Mouse (Mus musculus) lung, postnatal 36 days (tissue): Measurements from ENCODE around the gene Flt3l.
"Not testable (repeated sequence)": the region's sequence is repeated elsewhere in the genome, so short reads cannot be mapped to it uniquely, and the experiment has no call there.

Experiments used
- DNase-seq: peaks from one replicate; pipeline ENCODE4 v3.0.0; 2022; ENCODE audit warnings: mixed read lengths

Flt3l gene

DNA sequence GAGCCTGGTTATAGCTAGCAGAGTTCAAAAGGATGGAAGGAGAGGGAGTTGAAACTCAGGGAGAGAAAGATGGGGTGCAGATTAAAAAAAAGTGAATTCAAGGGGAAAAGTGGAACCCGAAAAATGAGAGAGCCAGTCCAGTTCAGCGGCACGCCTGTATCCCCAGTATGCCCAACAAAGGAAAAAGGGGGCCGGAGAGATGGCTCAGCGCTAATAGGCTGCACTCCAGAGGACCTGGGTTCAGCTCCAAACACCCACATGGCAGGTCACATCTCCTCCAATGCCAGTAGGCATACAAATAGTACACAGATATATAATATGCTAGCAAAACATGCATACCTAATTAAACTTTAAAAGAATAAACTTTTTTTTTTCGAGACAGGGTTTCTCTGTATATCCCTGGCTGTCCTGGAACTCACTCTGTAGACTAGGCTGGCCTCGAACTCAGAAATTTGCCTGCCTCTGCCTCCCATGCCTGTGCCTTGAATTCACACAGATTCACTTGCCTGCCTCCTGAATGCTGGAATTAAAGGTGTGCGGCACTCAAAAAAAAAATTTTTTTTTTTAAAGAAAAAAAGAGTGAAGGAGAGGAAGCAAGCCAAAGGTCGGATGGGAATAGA is 26.9 kb upstream of the Flt3l start:
- no peak for DNase-seq

DNA sequence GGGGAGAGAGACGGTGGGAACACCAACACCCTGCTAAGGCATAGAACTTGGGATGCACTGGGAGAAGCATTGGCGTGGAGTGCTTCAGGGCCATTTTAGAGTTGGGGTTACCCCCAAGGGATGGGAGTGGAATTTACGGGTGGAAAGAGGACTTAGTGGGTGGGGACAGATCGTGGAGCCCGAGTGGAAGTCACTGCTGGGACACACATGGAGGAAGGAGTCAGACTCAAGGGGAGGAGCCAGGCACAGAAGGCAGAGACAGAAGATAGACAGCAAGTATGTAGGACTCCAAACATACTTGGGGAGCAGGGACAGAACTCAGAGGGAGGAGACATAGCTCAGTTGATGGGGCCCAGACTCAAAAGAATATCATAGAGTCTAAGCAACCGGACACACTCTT is 26.3 kb upstream of the Flt3l start:
- DNase-seq = no peak

DNA sequence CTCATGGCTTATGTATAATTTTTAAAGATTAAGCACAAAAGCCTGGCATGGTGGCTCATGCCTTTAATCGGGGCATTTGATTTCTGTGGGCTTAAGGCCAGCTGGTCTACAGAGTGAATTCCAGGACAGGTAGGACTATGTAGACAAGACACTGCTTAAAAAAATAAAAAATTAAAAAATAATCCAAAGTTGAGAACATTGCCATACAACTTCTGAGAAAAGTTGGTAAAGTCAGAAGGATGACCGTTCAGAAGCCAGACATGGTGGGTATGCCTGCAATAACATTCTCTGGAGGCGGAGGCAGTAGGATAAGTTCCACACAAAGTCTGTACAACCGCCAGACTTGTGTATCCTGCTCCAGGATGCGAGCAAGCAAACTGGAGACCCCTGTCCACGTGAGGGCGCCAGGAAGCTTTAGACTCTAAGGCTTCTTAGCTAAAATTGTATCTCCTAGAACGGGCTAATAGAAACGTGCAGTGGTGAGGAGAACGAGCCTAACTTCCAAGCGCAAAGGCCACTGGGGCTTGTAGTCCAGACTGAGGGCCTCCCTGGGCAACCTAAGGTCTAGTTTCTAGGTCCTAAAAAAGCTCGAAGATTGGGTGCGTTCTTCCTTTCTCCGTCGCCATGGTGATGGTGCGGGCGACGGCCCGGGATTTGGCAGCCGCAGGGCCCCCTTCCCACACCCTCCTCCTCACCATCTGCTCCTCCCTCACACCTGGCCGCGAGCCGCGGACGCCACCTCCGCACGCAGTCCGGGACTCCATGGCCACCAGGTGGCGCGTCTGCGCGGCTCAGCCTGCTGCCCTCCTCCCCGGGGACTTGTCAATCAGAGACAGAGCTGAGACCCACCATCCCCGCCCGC is 25.6 kb upstream of the Flt3l start:
- DNase-seq = peak; percentile 88

DNA sequence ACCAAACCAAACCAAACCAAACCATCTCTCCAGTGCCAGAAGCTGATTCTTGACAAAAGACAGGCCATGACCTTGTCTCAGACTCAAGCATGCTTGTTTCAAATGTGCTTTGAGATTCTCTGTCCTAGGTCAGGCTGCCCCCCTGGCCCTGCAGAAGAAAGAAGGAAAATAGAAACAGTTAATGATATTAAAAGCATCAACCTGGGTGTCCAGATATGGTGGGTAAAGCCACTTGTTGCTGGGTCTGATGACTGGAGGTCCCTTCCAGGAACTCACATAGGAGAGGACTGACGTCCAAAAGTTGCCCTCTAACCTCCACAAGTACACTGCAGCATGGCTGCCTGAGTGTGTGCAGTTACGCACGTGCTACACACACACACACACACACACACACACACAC is 24.6 kb upstream of the Flt3l start:
- no peak for DNase-seq

DNA sequence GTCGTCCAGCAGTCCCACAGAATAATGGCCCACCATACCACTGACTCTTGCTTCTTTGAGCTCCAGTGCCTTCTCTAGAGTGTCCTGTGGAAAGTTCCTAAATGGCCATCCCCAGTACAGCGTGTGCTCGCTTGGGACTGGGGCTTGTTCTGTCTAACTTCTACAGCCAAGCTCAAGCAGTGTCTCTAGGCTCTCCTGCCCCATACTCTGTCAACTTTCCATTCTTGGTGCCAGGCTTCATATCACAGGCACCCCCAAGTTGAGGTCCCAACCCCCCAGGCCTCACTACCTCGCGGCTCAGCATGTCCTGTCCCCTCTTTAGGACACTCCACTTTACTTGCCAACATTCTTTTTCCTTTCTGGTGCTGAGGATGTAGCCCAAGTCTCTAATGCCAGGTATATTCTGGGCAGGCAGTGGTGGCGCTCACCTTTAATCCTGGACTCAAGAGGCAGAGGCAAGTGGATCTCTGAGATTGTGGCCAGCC is 24.1 kb upstream of the Flt3l start:
- DNase-seq = no peak

DNA sequence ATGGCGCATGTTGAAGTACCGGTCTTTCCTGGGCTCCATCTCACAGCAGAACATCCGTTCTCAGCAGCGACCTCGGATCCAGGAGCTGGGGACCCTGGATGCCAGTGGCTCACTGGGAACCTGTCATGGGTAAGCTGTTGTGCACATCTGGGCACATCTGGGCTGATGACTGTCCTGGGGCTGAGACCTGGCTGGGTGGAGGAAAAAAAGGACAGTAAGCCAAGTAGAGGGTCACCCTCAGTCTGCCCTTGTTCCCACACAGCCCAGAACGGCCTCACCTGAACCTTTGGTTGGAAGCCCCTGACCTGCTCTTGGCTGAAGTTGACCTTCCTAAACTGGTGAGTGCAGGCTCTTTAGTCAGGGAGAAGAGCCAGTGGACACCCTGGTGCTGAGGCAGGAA is 22.8 kb upstream of the Flt3l start:
- DNase-seq = no peak

DNA sequence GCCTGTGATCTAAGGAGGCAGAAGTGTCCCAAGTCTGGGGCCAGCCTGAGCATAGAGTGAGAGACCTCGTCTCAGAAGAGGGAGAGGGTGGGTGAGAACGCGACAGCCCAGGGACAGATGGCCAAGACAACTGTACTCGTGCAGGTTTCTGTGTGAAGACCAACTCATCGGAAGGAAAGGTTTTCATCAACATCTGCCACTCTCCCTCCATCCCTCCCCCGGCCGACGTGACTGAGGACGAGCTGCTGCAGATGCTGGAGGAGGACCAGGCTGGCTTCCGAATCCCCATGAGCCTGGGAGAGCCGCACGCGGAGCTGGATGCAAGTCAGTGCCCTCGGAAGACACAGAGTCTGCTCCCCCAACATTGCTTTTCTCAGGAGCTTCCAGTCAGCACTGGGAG is 21.2 kb upstream of the Flt3l start:
- DNase-seq = no peak

DNA sequence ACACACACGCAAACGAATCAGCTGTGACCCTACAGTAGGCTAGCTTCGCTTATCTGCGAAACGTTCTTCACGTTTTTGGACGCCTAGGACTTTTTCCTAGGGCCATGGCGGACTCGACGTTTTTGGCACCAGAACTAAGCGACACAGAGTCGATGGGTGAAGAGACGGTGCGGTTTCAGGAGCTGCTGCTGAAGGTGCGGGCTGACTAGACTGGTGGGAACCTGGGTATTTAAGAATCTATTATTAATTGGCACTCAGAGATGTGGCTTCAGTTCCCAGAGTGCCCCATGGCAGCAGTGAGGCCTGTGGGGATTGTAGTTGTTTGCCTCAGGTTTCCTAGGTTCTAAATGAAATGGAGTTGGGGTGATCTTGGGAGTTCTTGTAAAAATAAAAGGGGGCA is 20.0 kb upstream of the Flt3l start:
- no peak for DNase-seq

DNA sequence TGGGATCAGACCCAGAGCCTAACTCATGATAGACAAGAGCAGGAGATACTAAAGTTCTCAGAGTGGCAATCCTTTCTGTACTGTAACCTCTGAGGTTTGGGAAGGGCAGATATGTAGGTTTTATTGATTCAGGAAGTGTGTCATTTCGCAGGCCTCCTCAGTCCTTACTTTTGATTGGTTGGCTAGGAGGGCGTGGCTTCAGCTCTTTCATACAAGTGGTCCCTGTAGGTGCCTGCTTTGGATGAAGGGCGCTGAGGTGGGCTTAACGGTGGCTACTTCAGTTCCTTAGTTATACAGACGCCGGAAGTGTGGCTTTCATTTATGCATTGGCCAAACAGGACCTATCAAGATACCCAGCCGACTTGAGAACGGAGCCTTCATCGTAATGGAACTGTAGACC is 19.4 kb upstream of the Flt3l start:
- no peak for DNase-seq

DNA sequence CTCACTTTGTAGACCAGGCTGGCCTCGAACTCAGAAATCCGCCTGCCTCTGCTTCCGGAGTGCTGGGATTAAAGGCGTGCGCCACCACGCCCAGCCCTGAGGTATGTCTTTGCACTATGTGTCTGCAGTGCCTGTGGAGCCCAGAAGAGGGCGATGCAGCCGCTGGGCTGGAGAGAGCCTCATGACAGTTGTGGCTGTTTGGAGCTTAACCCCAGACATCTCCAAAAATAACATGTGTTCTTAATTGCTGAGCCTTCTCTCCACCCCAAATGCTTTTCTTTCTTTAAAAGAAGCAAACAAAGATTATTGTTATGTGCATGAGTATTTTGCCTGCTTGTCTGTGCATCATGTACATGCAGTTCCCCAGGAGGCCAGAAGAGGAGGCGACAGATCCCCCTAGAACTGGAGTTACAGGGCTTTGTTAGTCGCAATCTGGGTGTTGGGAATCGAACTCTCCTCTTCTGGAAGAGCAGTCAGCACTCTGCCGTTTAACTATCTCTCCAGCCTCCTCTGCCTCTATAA is 18.8 kb upstream of the Flt3l start:
- DNase-seq = peak; percentile 67

DNA sequence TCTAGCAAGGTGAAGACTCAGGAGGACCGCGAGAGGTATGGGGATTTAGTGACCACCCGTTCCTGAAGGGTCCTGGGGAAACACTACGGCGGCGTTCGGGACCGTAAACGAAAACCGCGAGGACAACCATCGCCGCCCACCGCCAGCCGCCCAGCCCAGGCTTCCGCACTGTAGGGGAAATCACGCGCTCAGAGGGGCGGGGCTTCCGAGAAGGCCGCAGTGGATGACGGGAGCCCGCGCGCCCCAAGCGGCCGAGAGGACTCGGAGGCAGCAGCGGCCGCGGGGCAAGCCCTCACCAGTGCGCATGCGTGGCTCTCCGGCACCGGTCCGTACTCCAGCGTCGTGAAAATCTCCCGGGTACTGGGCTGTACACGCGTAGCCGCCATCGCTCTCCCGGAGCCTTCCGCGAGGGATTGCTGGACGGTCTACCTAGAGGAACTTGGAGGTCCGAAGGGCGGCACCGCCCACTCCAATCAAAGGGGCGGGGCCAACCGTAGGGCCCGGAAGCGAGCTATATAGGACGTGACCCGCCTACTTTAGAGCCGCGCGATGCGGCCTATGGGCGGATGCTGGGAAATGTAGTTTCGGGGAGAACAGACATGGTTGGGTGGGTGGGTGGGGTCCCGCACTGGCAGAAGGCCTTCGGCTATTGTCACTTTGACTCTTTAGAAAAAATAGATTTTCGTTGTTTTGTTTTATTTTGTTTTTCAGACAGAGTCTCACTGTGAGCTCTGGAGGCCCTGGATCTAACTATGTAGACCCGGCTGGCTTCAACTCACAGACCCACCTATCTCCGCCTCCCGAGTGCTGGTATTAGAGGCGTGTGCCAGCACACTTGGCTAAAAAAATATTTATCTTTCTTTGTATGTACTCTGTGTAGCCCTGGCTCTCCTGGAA is 18.1 kb upstream of the Flt3l start, which contains the start of the genes Pih1d1 and Aldh16a1:
Gene Pih1d1 (plus strand): TSS at position 208 of the 897 bp plus-strand sequence.
Gene Aldh16a1 (minus strand): TSS at position 489 of the 897 bp plus-strand sequence.
- DNase-seq = peak; percentile 99

DNA sequence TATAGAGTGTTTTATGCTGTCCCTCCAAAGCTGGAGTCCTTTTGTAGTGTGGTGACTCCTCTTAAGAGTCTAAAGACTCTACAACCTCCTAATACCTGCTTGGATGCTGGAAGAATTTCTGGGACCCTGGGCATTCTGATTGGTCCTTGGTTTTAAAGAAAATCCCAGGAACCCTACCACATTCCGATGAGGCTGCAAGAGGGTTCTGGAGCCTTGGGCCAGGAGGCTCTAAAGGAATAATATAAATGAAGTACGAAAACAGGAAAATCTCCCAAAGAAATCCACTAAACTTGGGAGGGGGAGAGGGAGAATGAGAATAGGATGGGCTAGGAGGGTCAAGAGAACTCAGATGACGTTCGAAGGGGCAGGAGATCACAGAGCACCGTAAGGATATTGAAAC is 17.4 kb upstream of the Flt3l start:
- no peak for DNase-seq

DNA sequence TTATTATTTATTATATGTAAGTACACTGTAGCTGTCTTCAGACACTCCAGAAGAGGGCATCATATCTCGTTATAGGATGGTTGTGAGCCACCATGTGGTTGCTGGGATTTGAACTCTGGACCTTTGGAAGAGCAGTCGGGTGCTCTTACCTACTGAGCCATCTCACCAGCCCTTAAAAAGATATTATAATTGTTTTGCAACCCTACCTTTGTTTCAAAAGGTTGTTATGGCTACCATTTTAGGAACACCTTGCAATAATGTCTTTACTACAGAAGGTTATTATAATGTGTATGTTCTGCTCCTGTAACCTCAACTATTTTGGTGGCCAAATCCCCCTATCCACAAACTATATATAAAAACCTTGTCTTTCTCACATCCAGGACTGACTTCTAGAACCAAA is 16.8 kb upstream of the Flt3l start:
- not testable (repeated sequence) for DNase-seq

DNA sequence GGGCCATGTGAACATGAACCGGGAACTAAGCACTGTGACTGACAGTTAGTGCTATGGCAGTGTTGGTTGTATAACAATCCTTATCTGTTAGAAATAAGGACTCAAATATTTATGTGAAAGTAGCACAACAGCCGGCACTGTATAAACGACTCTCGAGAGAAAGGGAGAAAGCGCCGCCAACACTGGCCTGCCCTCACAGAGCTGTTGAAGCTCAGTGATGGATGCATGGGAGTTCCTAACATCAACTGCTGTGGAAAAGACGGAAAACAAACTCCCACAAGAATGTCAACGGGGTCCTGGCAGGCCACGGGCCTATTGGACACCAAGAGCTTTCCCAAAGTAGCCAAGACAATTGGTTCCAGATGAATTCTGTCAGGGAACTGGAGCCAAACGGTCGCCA is 15.1 kb upstream of the Flt3l start:
- peak; percentile 77 for DNase-seq

DNA sequence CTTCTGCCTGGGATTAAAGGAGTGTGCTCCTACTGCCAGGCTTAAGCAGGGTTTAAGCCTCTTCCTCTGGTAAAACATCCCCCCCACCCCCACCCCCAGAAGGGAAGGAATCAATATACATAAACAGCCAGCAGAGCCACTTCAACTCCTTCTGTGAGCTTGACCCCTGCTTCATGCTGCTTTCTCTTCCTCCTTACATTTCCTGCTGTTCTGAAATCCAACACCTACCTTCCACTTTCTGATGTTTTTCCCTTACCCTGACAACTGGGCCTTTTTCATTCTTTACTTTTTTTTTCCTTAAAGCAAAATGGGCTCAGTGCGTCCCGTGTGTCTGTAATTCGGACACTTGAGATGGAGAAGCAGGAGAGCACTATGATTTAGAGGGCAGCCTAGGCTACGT is 14.1 kb upstream of the Flt3l start:
- no peak for DNase-seq

DNA sequence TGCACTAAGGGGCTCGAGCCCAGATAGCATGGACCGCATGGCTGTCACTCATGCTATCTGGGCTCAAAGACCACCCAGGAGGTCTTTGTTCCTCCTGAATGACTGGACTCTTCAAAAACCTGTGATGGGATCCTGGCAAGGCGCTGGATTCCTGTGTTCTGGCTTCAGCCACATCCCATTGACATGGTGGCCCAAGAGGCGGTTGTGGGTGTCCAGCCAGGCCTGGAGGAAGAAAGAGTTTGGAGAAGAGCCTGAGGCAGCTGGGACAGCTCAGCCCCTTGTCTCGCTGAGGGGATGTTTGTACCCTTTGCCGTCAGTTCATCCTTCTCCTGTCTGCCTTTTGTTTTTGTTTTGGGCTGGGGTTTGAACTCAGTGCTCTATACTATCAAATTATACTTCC is 13.3 kb upstream of the Flt3l start:
- peak; percentile 56 for DNase-seq

DNA sequence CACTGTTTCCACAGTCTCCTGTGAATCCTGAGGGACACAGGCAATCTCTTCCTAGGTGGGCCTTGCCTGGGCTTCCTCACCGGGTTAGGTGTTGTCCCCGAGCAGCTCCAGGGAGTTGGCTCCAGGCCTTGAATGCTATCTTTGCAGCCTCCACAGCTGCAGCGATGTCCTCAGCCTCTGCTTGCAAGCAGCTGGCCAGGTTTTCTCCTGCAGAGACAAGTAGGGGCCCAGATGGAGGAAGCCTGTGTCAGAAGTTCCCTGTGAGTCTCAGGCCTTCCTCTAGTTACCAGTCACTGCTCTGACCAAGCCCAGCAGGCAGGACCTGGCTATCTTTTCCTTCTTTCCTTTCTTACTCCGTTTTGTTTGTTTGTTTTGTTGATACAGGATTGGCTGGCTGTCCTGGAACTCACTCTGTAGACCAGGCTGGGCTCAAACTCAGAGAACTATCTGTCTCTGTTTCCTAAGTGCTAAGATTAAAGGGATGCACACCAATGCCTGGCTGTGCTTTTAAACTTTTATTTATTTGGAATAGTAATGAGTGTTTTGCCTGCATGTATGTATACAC is 12.4 kb upstream of the Flt3l start:
- peak; percentile 25 for DNase-seq

DNA sequence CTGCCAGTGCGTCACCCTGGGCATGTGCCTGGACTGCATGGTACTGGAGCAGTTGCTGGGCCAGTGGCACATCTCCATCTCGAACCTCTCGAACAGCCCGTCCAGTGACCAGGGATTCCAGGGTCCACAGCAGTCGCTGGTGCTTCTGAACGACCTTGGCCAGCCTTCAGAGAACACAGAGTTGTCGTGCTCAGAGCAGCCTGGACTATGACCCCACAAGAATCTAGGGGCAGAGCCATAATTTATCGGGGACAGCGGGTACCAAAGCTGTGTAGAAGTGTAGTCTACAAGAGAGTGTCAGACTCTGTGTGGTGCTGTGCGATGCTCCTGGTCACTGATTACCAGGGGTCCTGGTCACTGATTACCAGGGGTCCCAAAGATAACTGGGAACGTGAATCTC is 11.7 kb upstream of the Flt3l start:
- DNase-seq = no peak

DNA sequence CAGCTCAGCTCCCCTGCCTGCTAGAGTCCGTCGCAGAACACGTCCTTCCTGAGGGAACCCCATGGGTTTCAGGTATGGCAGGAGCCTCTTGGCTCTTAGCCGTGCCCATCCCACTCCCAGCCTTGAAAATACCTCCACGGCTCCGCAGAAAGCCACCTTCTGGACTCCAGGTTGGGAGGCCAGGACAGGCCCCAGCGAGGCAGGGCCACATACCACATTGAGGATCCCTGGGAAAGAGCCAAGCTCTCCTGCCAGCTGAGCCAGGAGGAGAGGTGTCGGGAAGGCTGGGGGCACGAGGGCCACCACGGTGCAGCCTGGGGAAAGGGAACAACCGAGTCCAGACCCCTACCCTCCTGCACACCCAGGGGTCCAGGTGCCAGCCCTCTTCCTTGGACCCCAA is 11.0 kb upstream of the Flt3l start:
- no peak for DNase-seq

DNA sequence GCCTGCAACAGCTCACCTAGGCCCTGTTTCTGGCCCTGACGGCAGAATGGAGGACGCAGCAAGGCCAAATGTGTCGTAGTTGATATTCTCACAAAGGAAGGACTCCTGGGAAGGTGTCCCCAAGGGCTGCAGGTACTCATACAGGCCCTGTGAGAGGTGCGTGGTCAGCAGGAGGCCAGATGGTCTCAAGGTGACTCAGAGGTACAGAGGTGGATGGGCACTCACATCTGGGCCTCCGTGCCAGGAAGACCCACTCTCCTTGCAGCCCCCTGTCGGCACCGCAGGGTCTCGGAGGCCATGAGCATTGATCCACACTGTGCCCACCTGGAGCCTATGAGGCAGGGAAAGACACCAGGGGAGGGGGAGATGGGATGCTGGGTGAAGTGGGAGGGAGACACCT is 9.2 kb upstream of the Flt3l start:
- no peak for DNase-seq

DNA sequence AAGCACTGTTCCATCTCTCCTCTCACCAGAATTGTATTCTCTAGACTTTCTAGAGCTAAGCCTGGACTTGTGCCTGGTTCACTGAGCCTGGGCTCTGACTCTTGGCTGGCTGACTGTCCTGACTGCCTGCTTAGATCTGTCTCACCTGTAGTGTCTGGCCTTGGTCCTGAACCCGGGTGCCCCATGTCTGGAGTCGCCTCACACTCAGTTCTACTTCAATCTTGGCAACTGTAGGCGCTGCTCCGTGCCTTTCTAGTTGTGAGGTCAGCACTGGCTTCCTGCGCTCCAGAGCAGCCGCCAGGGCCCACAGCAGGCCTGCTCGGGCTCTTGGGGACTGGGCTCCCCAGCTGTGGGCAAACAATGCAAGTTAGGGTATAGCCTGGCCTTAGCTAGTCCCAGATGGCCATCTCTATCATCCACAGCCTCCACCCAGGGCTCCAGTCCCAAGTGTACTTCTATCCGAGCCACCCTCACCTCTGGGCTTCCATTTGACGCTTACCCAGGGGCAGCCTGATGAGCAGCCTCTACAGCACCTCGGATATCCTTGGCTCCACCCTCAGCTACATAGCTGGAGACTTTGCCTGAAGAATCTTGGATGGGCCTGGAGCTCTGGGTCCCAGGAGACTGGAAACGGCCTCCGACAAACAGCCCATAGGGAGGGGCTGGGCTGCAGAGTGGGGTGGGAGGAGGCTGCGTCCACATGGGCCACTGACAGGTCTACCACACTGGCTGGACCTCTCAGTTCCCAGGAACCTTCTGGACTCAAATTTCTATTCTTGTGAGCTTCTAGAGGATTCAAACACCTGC is 8.3 kb upstream of the Flt3l start:
- DNase-seq = peak; percentile 57

DNA sequence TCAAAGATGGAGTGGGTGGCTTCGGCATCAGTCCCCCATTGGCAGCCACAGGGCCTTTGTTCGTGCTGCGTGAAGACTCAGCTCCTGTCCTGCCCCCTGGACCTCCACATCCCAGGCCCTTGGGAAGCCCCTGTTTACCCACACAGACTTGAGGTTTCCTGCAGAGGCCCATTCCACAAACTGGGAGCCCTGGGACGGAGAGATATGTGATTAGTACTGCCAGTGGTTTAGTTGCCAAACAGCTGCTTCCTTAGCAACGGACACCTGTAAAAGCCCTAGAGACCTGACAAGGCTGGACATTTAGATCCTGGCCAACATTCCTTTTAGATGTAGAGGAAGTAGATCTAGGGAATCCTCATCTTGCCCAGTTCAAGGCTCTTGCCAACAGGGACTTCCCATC is 5.7 kb upstream of the Flt3l start:
- DNase-seq = no peak
